In the genomic region with DNA sequence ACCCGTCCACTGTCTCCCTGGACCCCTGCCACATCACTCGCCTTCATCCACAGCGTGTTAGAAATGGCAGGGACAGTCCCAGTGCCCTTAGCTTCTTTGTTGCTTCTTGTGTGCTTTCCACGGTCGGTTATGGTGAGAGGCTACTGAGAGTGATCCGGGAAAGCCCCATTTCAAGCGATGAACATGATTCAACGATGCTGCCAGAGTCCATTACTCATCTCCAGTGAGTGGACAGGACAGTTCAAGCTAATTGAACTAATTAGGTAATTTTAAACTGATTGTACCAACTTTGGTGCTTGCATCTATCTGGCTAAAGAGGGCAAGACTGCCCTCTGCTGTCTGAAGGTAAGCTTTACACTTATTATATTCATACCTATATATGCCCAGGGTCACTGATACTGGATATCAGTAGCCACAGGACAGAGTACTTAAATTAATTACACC, we compare ENCODE assay signal across 9 mouse cellular contexts. TPM values are rescaled to one million over a fixed set of nuclear protein-coding genes. Genes with fewer than 3 reads are reported as not detected.
DNase-seq lines count a peak whose midpoint lies in the region; ATAC-seq lines count a peak whose summit lies in the region.
"Had no signal": no experiment of that assay in that cellular context is flagged by ENCODE, and none has a peak within 500 bp of the region (broad histone marks: within the 10 kb centered on the region; RNA-seq: fewer than 3 reads in every experiment).

No protein-coding gene starts in this region.

- no peak overlapping the region for H3K4me3 ChIP-seq in embryonic facial prominence, embryonic 14.5 days (ENCODE audit: low read depth, low read length)
- H3K4me3 ChIP-seq: heart, embryonic 15.5 days had no signal

- no peaks in the 10 kb centered on the region for H3K4me1 ChIP-seq in embryonic facial prominence, embryonic 14.5 days (ENCODE audit: control insufficient read depth, insufficient read depth, low read length)
- H3K4me1 ChIP-seq: heart, embryonic 15.5 days had no signal

- no peak overlapping the region for H3K9ac ChIP-seq in embryonic facial prominence, embryonic 14.5 days (ENCODE audit: low read depth, low read length)
- H3K9ac ChIP-seq: heart, embryonic 15.5 days had no signal

- no peak overlapping the region for H3K27ac ChIP-seq in embryonic facial prominence, embryonic 14.5 days (replicated peaks; ENCODE audit: low read depth, low read length)
- H3K27ac ChIP-seq: heart, embryonic 15.5 days had no signal

- H3K4me2 ChIP-seq in embryonic facial prominence, embryonic 14.5 days (ENCODE audit: low read depth, low read length) = no peak overlapping the region
- H3K4me2 ChIP-seq: heart, embryonic 15.5 days had no signal

- peak; percentile 44; the same call in 1 of the 2 replicates for ATAC-seq in embryonic facial prominence, embryonic 14.5 days (ENCODE audit: low read depth)

- peaks cover 29% of the 10 kb centered on the region for H3K36me3 ChIP-seq in embryonic facial prominence, embryonic 14.5 days (ENCODE audit: control insufficient read depth, insufficient read depth, low read length)

- H3K9me3 ChIP-seq in embryonic facial prominence, embryonic 14.5 days (ENCODE audit: control insufficient read depth, low read length) = no peaks in the 10 kb centered on the region
- H3K9me3 ChIP-seq: heart, embryonic 15.5 days had no signal

- peak; percentile 14 for DNase-seq in cerebellum, adult 8-10 months
- no peak for DNase-seq in cerebellum, adult 11-12 months
- peak; percentile 28 for DNase-seq in right cerebral cortex, adult 18-20 months
- DNase-seq in right cerebral cortex, postnatal 14 days = no peak
- DNase-seq in embryonic facial prominence, embryonic 14.5 days (ENCODE audit: low spot score) = peak; percentile 59
- peak; percentile 8 to 60 for DNase-seq in layer of hippocampus, postnatal 14 days (ENCODE audit: low spot score in 2 of 2)
- DNase-seq in retina, postnatal 1 day = peak; percentile 91
- DNase-seq in liver = no peak

- H3K27me3 ChIP-seq in embryonic facial prominence, embryonic 14.5 days (replicated peaks; ENCODE audit: control insufficient read depth, insufficient read depth, low read length) = no peaks in the 10 kb centered on the region
- H3K27me3 ChIP-seq: heart, embryonic 15.5 days had no signal

- 40% methylated on average over 8 of the region's 8 CpGs for WGBS in embryonic facial prominence, embryonic 14.5 days

RNA-seq across cellular contexts. Expression of gene Tars, which starts 19.4 kb away (rescaled TPM):
- polyA plus RNA-seq in embryonic facial prominence, embryonic 14.5 days (2014; fragmentation: Nextera tagmentation; extraction: Ambion mirVana) = 57.0 and 66.6 TPM in 2 replicates
- 10 to 100 TPM; 40.3 to 40.7 TPM for total RNA-seq in layer of hippocampus, postnatal 14 days (2021)

Comparison
In these comparisons a context has a peak if more than half of its experiments do, and no peak if none do; other contexts are left out.
1. DNase-seq: peak in cerebellum, adult 8-10 months (single experiment), right cerebral cortex, adult 18-20 months (single experiment), embryonic facial prominence, embryonic 14.5 days (single experiment), layer of hippocampus, postnatal 14 days (2 of 2) and retina, postnatal 1 day (single experiment); none in cerebellum, adult 11-12 months (single experiment), right cerebral cortex, postnatal 14 days (single experiment) and liver (single experiment).